Mouse (Mus musculus) thymus, adult 2 months (tissue): ENCODE results near the gene Cftr.

ENCODE experiments used
- CTCF ChIP-seq: fragments of 200-500 bp; IDR thresholded peaks from 2 replicates; pipeline ENCODE4 v1.5.1; 2012; ENCODE audit warnings: mild to moderate bottlenecking, control low read depth, low read length, moderate library complexity, borderline replicate concordance; ENCODE audit not compliant: control insufficient read depth, poor library complexity, insufficient read depth; ENCODE audit errors: extremely low read depth
- POLR2A ChIP-seq: fragments of 200-500 bp; IDR thresholded peaks from 2 replicates; pipeline ENCODE4 v1.6.1; 2012; ENCODE audit warnings: mild to moderate bottlenecking, low read length, control low read depth, moderate library complexity; ENCODE audit not compliant: control insufficient read depth, poor library complexity, insufficient read depth; ENCODE audit errors: extremely low read depth

DNA sequence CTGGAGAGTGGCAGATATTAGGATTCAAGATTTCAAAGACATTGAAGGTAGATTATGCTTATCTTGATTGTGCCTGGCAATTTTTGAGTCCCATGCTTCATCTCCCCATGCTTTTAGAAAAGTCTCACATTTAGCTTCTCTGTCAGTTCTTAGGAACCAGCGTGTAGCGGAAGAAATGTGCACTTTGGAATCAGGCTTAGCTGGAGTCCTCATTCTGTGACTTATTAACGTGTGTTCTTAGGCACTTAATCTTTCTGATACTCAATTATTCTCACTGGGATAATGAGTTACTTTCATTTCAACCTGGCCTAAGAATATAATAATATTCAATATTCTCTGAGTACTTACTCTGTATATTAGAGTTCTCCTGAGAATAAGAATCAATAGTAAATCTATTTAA is 10.2 kb downstream of the Cftr start:
- TF ChIP-seq CTCF = no peak
- TF ChIP-seq POLR2A = no peak
